Mouse (Mus musculus) neural tube, embryonic 15.5 days (tissue): ENCODE data around the gene Adcy9. TPM values are rescaled to one million over a fixed set of nuclear protein-coding genes. Genes with fewer than 3 reads are reported as not detected.
"Not testable (repeated sequence)": the region's sequence is repeated elsewhere in the genome, so short reads cannot be mapped to it uniquely, and the experiment has no call there.

Source experiments
- ATAC-seq: fragments of 200-750 bp; cut with Nextera tagmentation; 2 replicates; pipeline ENCODE4 v1.8.0; 2017; ENCODE audit warnings: mild to moderate bottlenecking, moderate TSS enrichment, moderate library complexity; ENCODE audit not compliant: low FRiP score
- H3K27ac ChIP-seq: fragments of 300-500 bp; sonication (generic); replicated peaks from 2 replicates; pipeline ENCODE4 v1.5.1; 2015; ENCODE audit warnings: mild to moderate bottlenecking, inconsistent platforms
- H3K27me3 ChIP-seq: fragments of 300-500 bp; sonication (generic); replicated peaks from 2 replicates; pipeline ENCODE4 v1.6.1; 2015; ENCODE audit warnings: inconsistent platforms
- H3K36me3 ChIP-seq: fragments of 300-500 bp; sonication (generic); 2 replicates; pipeline ENCODE4 v1.6.1; 2015; ENCODE audit warnings: inconsistent platforms
- H3K4me1 ChIP-seq: fragments of 300-500 bp; sonication (generic); 2 replicates; pipeline ENCODE4 v1.6.1; 2015; ENCODE audit warnings: inconsistent platforms
- H3K4me2 ChIP-seq: fragments of 300-500 bp; sonication (generic); 2 replicates; pipeline ENCODE4 v1.6.1; 2015; ENCODE audit warnings: inconsistent platforms, mild to moderate bottlenecking, moderate library complexity
- H3K4me3 ChIP-seq: fragments of 300-500 bp; sonication (generic); replicated peaks from 2 replicates; pipeline ENCODE4 v1.5.1; 2015; ENCODE audit warnings: mild to moderate bottlenecking, inconsistent platforms
- H3K9ac ChIP-seq: fragments of 300-500 bp; sonication (generic); replicated peaks from 2 replicates; pipeline ENCODE4 v1.6.1; 2015; ENCODE audit warnings: mild to moderate bottlenecking, inconsistent platforms
- H3K9me3 ChIP-seq: fragments of 300-500 bp; sonication (generic); replicated peaks from 2 replicates; pipeline ENCODE4 v1.6.1; 2016; ENCODE audit warnings: inconsistent platforms
- WGBS: fragments of 180-500 bp; shearing (Covaris S2); methylation state at CpG from one replicate; pipeline ENCODE4 v1.1.7; 2015; ENCODE audit warnings: mixed read lengths; 5-methylcytosine and 5-hydroxymethylcytosine counted together
- polyA plus RNA-seq: library from polyadenylated mRNA; unstranded; fragments of >200 nt; fragmentation: Nextera tagmentation; extraction: Ambion mirVana; gene quantifications from 2 replicates; pipeline ENCODE4 v1.2.1, GENCODE M21; 2015

Adcy9 gene
- polyA plus RNA-seq, 1 experiment from 2014 or later, result 5.0 TPM

DNA sequence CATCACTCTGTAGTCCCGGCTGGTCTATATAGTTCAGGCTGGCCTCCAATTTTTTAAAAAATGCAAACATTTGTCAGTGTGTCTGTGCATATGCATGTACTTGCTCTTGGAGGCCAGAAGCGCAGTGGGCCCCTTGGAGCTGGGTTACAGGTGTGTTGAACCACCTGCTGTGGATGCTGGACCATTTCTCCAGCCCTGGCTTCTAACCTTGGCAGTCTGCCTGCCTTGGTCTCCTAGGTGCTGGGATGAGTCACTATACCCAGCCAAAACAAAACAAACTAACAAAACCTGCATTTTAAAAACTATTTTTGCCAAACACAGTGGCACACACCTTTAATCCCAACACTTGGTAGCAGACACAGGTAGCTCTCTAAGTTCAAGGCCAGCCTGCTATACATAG lies 162.8 kb downstream of the Adcy9 start:
- 98% methylated on average over 2 of the region's 2 CpGs for WGBS

DNA sequence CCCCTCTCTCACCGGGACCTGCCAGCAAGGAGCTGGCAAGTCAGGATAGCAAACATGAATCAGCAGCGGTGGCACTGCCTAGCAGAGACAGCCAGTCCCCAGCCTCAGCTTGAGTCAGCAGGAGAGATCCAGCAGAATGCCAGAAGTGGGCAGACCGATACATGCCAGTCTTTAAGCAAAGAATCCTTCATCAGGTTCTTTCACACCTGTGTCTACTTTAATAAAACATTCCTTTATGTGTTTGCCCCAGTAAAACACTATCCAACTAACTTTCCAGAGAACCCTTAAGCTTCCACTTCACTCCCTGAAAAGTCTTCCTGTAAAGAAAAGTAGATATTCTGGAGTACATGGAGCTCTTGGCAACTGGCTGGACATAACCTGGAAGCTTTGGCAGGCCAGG lies 171.5 kb downstream of the Adcy9 start:
- WGBS, result 93% methylated on average over 3 of the region's 3 CpGs
- Histone ChIP-seq H3K9ac (no peak overlapping the region), H3K4me3 (no peak overlapping the region), H3K4me1 (no peaks in the 10 kb centered on the region), H3K4me2 (no peak overlapping the region), H3K9me3 (no peaks in the 10 kb centered on the region), H3K27ac (no peak overlapping the region), H3K27me3 (no peaks in the 10 kb centered on the region), H3K36me3 (no peaks in the 10 kb centered on the region)
- no peak for ATAC-seq

More for the DNA sequence above, 162.8 kb downstream of the Adcy9 start:
- H3K27me3 ChIP-seq, result no peaks in the 10 kb centered on the region
- no peaks in the 10 kb centered on the region for H3K9me3 ChIP-seq
- H3K4me3 ChIP-seq, result no peak overlapping the region
- no peak overlapping the region for H3K9ac ChIP-seq
- no peak overlapping the region for H3K4me2 ChIP-seq
- no peak for ATAC-seq
- H3K36me3 ChIP-seq, result no peaks in the 10 kb centered on the region
- no peak overlapping the region for H3K27ac ChIP-seq
- no peaks in the 10 kb centered on the region for H3K4me1 ChIP-seq

GRCm38 (mm10) chr16:4245241-4245640 lies 175.1 kb downstream of the Adcy9 start:
- H3K9me3 ChIP-seq, H3K9ac ChIP-seq, H3K36me3 ChIP-seq, H3K27ac ChIP-seq, H3K4me1 ChIP-seq, H3K27me3 ChIP-seq, H3K4me3 ChIP-seq, H3K4me2 ChIP-seq, ATAC-seq: not testable (repeated sequence)
- WGBS, result 94% methylated on average over 1 of the region's 1 CpGs

Other genes starting within 250 kb of the Adcy9 start
- 32.7 and 33.9 TPM in 2 replicates for gene Crebbp, start 206.5 kb downstream of the Adcy9 start, polyA plus RNA-seq
- 22.4 and 26.3 TPM in 2 replicates for gene Srl, start 121.3 kb upstream of the Adcy9 start, polyA plus RNA-seq
- gene Tfap4, start 139.4 kb upstream of the Adcy9 start, polyA plus RNA-seq, result 8.6 and 12.3 TPM in 2 replicates
- 17.2 and 18.7 TPM in 2 replicates for gene Glis2, start 174.2 kb upstream of the Adcy9 start, polyA plus RNA-seq
- 150 and 179 TPM in 2 replicates for gene Pam16, start 204.5 kb upstream of the Adcy9 start, polyA plus RNA-seq
- gene Vasn, start 219.4 kb upstream of the Adcy9 start, polyA plus RNA-seq, result 7.1 and 8.8 TPM in 2 replicates
- gene Dnaja3, start 219.5 kb upstream of the Adcy9 start, polyA plus RNA-seq, result 68.6 and 71.0 TPM in 2 replicates